Mouse (Mus musculus) retina, postnatal 1 day (tissue): ENCODE results near the gene Hmgcll1.
A peak's percentile ranks its signal among the peaks of the same experiment; 100 is the strongest.

Experiments used
- DNase-seq: peaks from one replicate; pipeline ENCODE4 v3.0.0-alpha.2; 2012

Gene Hmgcll1

GRCm38 (mm10) chr9:76014631-76015531, at the start of gene Hmgcll1:
Gene Hmgcll1 (plus strand): TSS chr9:76014855.
- DNase-seq, result peak; percentile 65

- no peak for DNase-seq
Observed at GRCm38 (mm10) chr9:75980097-75980496, 34.6 kb upstream of the Hmgcll1 start.

GRCm38 (mm10) chr9:75981139-75981538, 33.5 kb upstream of the Hmgcll1 start:
- DNase-seq, result no peak

- DNase-seq, result no peak
Observed at GRCm38 (mm10) chr9:75989491-75989890, 25.2 kb upstream of the Hmgcll1 start.

GRCm38 (mm10) chr9:75998791-75999350, 15.8 kb upstream of the Hmgcll1 start:
- DNase-seq, result no peak

GRCm38 (mm10) chr9:76000876-76001858, 13.5 kb upstream of the Hmgcll1 start:
- no peak for DNase-seq

- no peak for DNase-seq
Observed at GRCm38 (mm10) chr9:76003066-76003465, 11.6 kb upstream of the Hmgcll1 start.

GRCm38 (mm10) chr9:76003637-76004036, 11.0 kb upstream of the Hmgcll1 start:
- DNase-seq, result peak; percentile 12

GRCm38 (mm10) chr9:76007342-76007970, 7.2 kb upstream of the Hmgcll1 start:
- DNase-seq, result no peak

- no peak for DNase-seq
Observed at GRCm38 (mm10) chr9:76013789-76014188, 866 bp upstream of the Hmgcll1 start.

GRCm38 (mm10) chr9:76015971-76016370, 1.3 kb downstream of the Hmgcll1 start:
- DNase-seq, result no peak

- DNase-seq, result no peak
Observed at GRCm38 (mm10) chr9:76016506-76016905, 1.9 kb downstream of the Hmgcll1 start.

- no peak for DNase-seq
Observed at GRCm38 (mm10) chr9:76023551-76023973, 8.9 kb downstream of the Hmgcll1 start.

- DNase-seq, result no peak
Observed at GRCm38 (mm10) chr9:76024277-76025246, 9.9 kb downstream of the Hmgcll1 start.

GRCm38 (mm10) chr9:76029471-76030199, 15.0 kb downstream of the Hmgcll1 start:
- no peak for DNase-seq

- DNase-seq, result no peak
Observed at GRCm38 (mm10) chr9:76035058-76035457, 20.4 kb downstream of the Hmgcll1 start.

GRCm38 (mm10) chr9:76038327-76039103, 23.9 kb downstream of the Hmgcll1 start:
- DNase-seq, result no peak

- no peak for DNase-seq
Observed at GRCm38 (mm10) chr9:76039711-76040110, 25.1 kb downstream of the Hmgcll1 start.

GRCm38 (mm10) chr9:76043341-76043740, 28.7 kb downstream of the Hmgcll1 start:
- DNase-seq, result no peak

- DNase-seq, result no peak
Observed at GRCm38 (mm10) chr9:76060935-76061334, 46.3 kb downstream of the Hmgcll1 start.
